Mouse (Mus musculus) C2C12 (cell line): ENCODE results near the gene Kcns3. TPM values are rescaled to one million over a fixed set of nuclear protein-coding genes. Genes with fewer than 3 reads are reported as not detected.

Source experiments
- H3K27me3 ChIP-seq: one replicate; pipeline ENCODE4 v1.6.1; 2011; ENCODE audit not compliant: control insufficient read depth, insufficient read depth, insufficient read length
- H3K36me3 ChIP-seq: one replicate; pipeline ENCODE4 v1.6.1; 2011; ENCODE audit not compliant: control insufficient read depth, insufficient read depth
- H3K4me3 ChIP-seq: one replicate; pipeline ENCODE4 v1.5.1; 2011; ENCODE audit warnings: mild to moderate bottlenecking, control low read depth; ENCODE audit not compliant: poor library complexity, insufficient read depth, severe bottlenecking
- H3K79me2 ChIP-seq: one replicate; pipeline ENCODE4 v1.6.1; 2011; ENCODE audit not compliant: control insufficient read depth, insufficient read depth
- H3K79me3 ChIP-seq: one replicate; pipeline ENCODE4 v1.6.1; 2011; ENCODE audit warnings: low read depth, control low read depth
- H3ac ChIP-seq: one replicate; pipeline ENCODE3; 2011; ENCODE audit warnings: low read depth; ENCODE audit not compliant: control insufficient read depth, insufficient read length
- CEBPB ChIP-seq: IDR thresholded peaks from one replicate; pipeline ENCODE4 v1.6.1; 2011; ENCODE audit warnings: low read depth, mild to moderate bottlenecking, control low read depth, moderate library complexity
- CTCF ChIP-seq: IDR thresholded peaks from one replicate; pipeline ENCODE4 v1.5.1; 2011; ENCODE audit not compliant: control insufficient read depth, insufficient read depth, insufficient read length
- FOSL1 ChIP-seq: IDR thresholded peaks from one replicate; pipeline ENCODE4 v1.8.0; 2011; ENCODE audit warnings: mild to moderate bottlenecking, low read length; ENCODE audit not compliant: poor library complexity, insufficient read depth, severe bottlenecking
- MAX ChIP-seq: IDR thresholded peaks from one replicate; pipeline ENCODE4 v1.6.1; 2011; ENCODE audit warnings: mild to moderate bottlenecking, control low read depth
- MYOD1 ChIP-seq: IDR thresholded peaks from one replicate; pipeline ENCODE4 v1.6.1; 2011; ENCODE audit warnings: low read depth; ENCODE audit not compliant: control insufficient read depth, insufficient read length
- MYOG ChIP-seq: IDR thresholded peaks from one replicate; pipeline ENCODE4 v1.6.1; 2011; ENCODE audit not compliant: control insufficient read depth, insufficient read length; ENCODE audit errors: extremely low read depth
- USF1 ChIP-seq: IDR thresholded peaks from one replicate; pipeline ENCODE4 v1.6.1; 2011; ENCODE audit warnings: low read depth, mild to moderate bottlenecking, control low read depth, moderate library complexity
- polyA plus RNA-seq: library from polyadenylated mRNA; unstranded; fragments of >200 nt; fragmentation: generic; extraction: Trizol; gene quantifications from one replicate; pipeline ENCODE4 v1.2.1, GENCODE M21; 2012; ENCODE audit warnings: missing spikeins

Kcns3 gene
- polyA plus RNA-seq, 1 experiment, result not detected

GRCm38 (mm10) chr12:11178486-11179154 is 27.8 kb upstream of the Kcns3 start:
- Histone ChIP-seq H3K79me2 (no peaks in the 10 kb centered on the region), H3K79me3 (no peaks in the 10 kb centered on the region), H3K36me3 (no peaks in the 10 kb centered on the region), H3ac (no peak overlapping the region), H3K27me3 (peaks cover 4% of the 10 kb centered on the region), H3K4me3 (no peak overlapping the region)
- TF ChIP-seq MYOG (no peak), MYOD1 (no peak), CTCF (peak; percentile 76), CEBPB (no peak), FOSL1 (no peak)

GRCm38 (mm10) chr12:11177408-11178394 is 26.8 kb upstream of the Kcns3 start:
- Histone ChIP-seq H3K79me2 (no peaks in the 10 kb centered on the region), H3K27me3 (peaks cover 4% of the 10 kb centered on the region), H3K36me3 (no peaks in the 10 kb centered on the region), H3ac (no peak overlapping the region), H3K79me3 (no peaks in the 10 kb centered on the region), H3K4me3 (no peak overlapping the region)
- TF ChIP-seq USF1 (no peak), CTCF (no peak), CEBPB (no peak), MYOD1 (no peak), MYOG (no peak), FOSL1 (no peak), MAX (no peak)

DNA sequence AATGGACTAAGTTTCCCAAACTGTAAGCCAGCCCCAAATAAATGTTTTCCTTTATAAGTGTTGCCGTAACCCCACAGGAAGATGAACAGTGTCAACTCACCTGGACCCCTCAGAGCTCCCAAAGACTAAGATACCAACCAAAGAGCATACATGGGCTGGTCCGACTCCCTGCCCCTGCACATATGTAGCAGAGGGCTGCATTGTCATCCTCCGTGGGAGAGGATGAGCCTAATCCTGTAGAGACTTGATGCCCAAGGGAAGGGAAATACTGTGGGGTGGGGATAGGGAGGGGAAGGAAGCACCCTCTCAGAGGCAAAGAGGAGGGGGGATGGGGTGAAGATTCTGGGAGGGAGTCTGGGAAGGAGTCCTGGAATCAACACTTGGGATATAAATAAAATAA is 7.8 kb upstream of the Kcns3 start:
- H3ac ChIP-seq, result no peak overlapping the region
- H3K36me3 ChIP-seq, result no peaks in the 10 kb centered on the region
- no peak overlapping the region for H3K4me3 ChIP-seq
- no peaks in the 10 kb centered on the region for H3K79me3 ChIP-seq
- H3K27me3 ChIP-seq, result no peaks in the 10 kb centered on the region
- TF ChIP-seq MYOG (no peak), FOSL1 (no peak), MAX (no peak), CTCF (no peak), CEBPB (no peak), USF1 (no peak), MYOD1 (no peak)
- no peaks in the 10 kb centered on the region for H3K79me2 ChIP-seq

GRCm38 (mm10) chr12:11155123-11155522 is 4.3 kb upstream of the Kcns3 start:
- no peaks in the 10 kb centered on the region for H3K79me3 ChIP-seq
- TF ChIP-seq MAX, result no peak
- no peak for TF ChIP-seq USF1
- TF ChIP-seq CEBPB, result no peak
- no peak for TF ChIP-seq CTCF
- TF ChIP-seq MYOD1, result no peak
- no peak for TF ChIP-seq FOSL1
- no peak overlapping the region for H3K4me3 ChIP-seq
- no peaks in the 10 kb centered on the region for H3K27me3 ChIP-seq
- no peaks in the 10 kb centered on the region for H3K36me3 ChIP-seq
- no peaks in the 10 kb centered on the region for H3K79me2 ChIP-seq
- no peak overlapping the region for H3ac ChIP-seq

DNA sequence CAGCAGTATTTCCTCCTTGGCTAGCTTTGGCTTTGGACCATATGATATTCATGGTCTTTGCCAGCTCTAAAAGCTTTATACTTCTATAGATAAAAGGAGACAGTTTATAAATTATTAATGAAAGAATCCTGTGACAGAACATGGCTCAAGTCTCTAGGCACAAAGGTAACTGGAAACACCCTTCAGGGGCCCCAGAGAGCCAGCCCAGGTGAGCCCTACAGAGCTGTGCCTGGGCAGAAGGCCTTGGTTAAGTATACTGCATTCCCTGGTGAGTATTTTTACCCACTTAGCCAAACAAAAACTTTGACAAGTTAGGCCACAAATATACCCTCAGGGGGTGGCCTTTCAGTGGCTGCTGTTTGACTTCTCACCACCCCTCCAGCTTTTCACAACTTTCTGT is 2.7 kb upstream of the Kcns3 start:
- Histone ChIP-seq H3ac (no peak overlapping the region), H3K79me2 (no peaks in the 10 kb centered on the region), H3K36me3 (no peaks in the 10 kb centered on the region), H3K27me3 (no peaks in the 10 kb centered on the region), H3K79me3 (no peaks in the 10 kb centered on the region), H3K4me3 (no peak overlapping the region)
- no peak for TF ChIP-seq USF1
- no peak for TF ChIP-seq FOSL1
- TF ChIP-seq CEBPB, result no peak
- TF ChIP-seq MYOG, result no peak
